Mouse (Mus musculus) T-helper 2 cell (primary cell): ENCODE measurements at regions not wholly inside any gene's neighbourhood (a gene's known extent, or its start where the extent isn't known, plus 50 kb on each side); places are given as distances from the start of the nearest gene placed in this dataset.
"Not testable (repeated sequence)": the region's sequence is repeated elsewhere in the genome, so short reads cannot be mapped to it uniquely, and the experiment has no call there.

Experiments used
- in situ Hi-C: fragments of 300-600 bp; cut with MboI, MseI; formaldehyde crosslinking; loops from one replicate; pipeline ENCODE4 v1.15.1; 2025; ENCODE audit warnings: high pct_unique_total_duplicates

DNA sequence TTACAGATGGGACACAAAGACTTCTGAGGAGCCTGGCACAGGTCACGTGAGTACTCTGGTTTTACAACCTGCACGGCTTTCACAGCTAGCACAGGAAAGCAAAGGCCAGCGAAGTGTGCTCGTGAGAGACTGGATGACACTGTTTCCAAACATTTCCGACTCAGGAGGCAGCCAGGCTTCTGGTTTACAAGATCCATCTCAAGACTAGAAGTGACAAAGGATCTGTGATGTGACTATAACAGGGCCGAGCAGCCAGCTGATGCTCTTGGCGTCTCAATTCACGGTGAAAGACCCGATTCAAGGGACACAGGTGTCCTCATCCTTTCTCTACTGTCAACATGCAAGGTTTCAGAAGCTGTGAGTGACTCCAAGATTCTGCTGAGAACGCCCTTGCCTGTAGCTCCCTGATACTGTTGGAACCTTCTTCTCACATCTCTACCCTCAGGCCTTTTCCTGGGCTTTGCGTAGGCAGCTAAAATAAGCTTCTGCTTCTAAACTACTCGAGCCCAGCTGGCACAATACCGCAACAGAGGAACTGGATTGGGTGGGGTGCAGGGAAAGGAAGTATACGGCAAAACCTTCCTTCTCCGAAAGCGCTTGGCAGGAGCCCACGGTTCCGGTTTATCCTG lies 300.3 kb downstream of the Abcc12 start:
- in situ Hi-C loops, result no loop called here

DNA sequence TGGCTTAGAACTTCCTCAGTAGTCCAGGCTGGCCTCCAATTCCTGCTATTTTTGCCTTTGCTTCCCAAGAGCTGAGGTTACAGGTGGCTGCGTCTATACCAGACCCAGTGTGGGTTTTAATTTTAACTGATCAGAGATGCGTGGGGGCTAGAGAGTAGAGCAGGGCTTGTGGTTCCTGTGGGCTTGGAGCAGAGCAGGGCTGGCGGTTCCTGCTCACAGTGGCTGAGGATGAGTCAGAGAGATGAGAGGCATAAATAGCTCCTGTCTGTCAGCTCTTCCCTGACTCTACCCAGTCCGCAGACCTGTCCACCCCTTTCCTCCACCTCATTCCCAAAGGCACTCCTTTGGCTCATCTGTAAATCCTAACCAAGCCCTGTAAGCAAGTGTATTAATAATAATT lies 304.8 kb downstream of the Abcc12 start:
- in situ Hi-C loops, result no loop called here

DNA sequence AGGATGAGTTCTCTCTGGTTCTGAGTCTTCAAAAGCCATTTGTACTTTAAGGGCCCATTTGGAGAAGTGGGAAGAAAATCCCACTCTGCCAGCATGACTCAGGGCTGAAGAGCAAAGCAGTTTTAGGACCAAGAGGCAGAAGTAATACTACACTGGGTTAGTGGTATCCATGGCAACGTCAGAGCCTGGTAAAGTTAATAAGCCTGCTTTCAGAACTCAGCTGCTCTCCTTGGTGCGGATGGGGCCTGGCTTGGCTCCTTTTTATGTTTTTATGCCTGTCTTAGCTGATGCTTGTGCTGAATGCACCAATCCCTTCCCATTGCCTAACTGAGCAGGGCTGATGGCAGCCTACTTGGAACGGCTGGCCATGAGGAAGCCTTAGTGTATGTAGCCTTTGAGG lies 306.7 kb downstream of the Abcc12 start:
- in situ Hi-C loops, result no loop called here

DNA sequence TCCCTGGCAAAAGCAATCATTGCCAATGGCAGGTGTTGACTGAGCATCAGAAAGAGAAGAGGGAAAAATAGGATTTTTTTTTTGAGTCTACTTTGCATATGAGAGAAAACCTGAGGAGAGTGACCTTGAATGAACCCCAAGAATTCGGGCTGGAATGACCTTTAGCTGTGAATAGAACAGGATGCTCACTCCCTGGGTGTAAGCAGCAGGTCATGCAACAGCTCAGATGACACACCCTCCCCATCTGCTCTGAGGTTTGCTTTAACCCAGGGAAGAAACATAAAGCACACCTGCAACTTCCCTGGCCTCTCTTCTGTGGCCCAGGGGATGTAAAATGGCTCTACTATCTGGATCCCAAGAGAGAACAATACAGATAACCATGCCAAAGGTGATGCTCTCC lies 307.9 kb downstream of the Abcc12 start:
- in situ Hi-C loops, result no loop called here

DNA sequence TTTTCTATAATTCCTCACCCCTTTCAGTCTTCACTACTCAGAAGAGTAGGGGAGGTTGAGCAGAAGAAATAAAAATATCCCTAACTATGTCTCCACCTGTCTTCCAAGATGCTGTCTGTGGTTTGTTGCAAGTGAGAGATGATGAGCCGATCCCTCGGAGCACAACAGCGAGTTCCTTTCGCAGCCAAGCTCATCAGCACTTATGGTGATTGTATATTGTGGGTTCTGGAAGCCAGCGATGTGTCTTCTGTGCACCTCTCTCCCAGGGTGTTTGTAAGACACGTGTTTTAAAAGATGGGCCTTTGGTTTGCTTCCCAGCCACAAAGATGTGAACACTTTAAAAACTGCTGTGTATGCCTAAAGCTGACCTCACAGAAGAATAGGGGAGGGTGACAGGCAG lies 309.0 kb downstream of the Abcc12 start:
- in situ Hi-C loops, result no loop called here

DNA sequence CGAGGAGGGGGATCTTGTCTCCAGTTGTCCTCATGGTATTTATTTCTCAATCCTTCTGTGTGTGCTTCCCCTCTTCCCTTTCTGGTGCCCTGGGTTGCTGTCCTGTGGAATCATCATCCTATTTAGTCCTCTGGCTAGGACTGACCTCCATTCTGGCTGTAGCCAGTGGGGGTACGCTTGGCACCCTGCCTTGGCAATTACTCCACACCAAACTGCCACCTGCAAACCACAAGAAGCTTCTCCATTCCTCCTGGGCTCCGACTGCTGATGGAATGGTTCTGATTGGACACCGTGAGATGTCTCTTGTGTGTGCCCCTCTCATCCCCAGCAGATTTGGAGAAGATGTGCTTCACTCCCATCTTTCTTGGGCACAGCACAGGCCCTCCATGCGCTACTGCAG lies 322.5 kb downstream of the Abcc12 start:
- in situ Hi-C loops, result no loop called here

DNA sequence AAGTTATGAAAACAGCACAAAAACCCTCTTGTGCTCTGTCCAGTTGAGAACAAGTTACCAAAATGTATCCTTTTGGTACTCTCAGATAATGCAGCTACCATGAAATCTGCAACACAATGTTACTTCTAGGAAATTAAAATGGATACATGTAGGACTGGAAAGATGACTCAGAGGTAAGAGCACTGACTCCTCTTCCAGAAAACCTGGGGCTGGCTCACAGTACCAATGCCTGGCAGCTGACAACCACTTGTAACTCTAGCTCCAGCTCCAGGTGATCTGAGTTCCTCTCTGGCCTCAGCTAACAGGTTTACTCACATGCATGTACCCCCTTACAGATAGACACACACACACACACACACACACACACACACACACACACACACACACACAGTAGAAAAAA lies 325.1 kb downstream of the Abcc12 start:
- in situ Hi-C loops, result no loop called here

DNA sequence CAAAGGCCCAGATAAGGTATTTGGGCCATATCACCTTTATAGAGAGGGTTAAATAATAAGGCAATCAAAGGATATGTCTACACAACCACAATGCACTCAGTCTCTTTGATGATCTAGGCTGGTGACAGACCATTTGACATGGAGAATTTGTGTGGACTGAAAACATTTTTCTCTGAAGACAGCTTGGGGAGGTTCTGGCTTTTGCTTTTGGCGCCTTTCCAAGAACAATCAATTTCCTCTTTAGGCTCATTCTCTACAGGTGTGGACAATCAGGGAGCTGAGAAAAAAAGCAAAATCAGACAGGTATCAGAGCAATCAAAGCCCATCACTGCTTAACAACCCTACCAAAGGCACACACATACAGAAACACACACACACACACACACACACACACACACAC lies 325.8 kb downstream of the Abcc12 start:
- in situ Hi-C loops, result no loop called here

DNA sequence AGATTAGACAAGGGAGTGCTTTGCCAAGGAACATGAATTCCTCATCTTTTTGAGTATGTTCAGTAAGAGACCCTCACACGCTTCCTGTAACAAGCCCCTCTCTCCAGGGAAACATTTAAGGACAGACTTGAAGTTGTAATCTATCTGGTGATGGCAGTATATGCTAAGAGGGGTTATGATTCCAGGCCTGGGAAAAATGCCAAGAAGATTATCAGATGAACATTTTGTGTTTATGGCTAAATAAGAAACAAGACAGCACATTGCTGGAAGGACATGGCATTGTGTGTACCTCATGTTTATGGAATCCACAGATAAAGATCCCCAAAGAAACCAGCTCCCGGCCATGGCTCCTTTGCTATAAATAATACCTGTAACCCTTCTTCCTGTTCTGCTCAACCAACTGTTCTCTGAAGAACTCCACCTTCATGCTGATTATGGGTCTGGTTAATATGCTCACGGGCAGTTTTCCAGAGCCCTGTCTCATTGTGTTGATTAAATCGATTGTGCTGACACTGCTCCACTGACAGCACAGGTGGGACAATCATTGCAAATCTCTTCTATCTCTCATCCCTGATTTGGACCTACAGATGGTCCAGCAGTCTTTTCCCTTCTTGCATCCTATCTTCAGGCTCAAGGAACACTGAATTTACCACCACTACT lies 327.7 kb downstream of the Abcc12 start:
- in situ Hi-C loops, result no loop called here

DNA sequence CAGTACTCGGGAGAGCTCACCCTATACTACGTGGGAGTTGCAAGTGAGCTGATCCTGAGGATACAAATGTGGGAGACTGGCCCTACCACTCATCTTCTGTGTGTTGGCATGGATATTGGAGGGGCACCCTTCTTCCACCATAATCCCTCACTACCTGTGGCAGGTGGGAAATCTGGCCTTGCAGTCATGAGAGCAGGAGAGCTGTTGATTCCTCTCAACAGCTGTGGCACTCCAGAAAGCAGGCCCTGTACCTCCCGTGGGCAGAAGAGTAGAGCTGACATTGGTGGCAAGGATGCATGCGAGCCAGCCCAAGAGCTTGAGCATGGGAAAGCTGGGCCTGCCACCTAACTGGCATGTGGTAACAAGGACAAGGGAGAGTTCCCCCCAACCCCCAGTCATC lies 345.8 kb downstream of the Abcc12 start:
- in situ Hi-C loops, result no loop called here

DNA sequence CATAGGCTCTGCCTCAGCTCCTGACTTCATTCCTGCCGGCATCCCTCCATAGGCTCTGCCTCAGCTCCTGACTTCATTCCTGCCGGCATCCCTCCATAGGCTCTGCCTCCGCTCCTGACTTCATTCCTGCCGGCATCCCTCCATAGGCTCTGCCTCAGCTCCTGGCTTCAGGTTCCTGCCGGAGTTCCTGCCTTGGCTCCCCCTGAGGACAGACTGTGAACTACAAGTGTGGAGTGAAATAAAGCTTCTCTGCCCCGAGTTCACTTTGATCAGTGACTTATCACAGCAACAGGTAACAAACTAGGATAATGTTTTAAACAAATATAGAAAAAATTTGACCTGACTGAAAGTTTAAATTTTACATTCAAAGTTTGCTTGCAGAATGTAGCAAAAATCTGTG lies 348.5 kb downstream of the Abcc12 start:
- in situ Hi-C loops, result not testable (repeated sequence)

DNA sequence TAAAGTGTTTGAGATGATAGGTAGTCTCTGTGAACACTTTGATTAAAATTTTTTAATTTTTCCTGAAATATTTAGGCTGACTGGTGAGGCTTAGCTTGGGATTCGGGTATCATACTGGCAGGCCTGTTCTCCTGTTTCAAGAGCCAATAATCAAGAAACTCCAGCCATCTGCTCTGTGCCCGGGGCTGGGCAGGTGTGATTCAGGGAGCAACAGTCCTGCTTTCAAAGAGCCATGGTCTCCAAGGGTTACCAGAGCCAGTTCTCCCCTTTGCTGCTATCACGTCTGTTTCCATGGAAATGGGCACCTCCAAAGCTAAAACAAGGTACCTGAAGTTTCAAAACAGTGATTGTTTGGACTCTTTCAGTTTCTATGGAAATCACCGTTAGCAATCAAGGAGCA lies 355.6 kb downstream of the Abcc12 start:
- in situ Hi-C loops, result no loop called here

DNA sequence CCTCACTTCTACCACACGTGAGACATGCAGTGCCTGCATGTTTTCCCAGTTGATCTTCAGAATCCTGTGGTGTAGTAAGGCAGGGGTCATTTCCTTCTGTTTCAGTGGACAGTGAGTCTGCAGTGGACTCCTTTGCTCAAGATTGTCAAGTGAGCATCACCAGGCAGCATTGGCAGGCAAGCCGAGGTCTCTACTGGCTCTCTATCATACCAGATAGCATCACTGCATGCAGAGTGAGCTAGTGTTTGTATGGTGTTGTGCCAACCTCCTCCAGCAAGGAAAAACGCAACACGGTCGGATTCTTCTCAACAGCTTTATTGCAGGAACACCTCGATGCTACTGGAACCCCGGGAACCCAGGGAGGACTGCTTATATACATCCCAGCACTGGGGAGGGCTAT lies 357.8 kb downstream of the Abcc12 start:
- in situ Hi-C loops, result no loop called here

DNA sequence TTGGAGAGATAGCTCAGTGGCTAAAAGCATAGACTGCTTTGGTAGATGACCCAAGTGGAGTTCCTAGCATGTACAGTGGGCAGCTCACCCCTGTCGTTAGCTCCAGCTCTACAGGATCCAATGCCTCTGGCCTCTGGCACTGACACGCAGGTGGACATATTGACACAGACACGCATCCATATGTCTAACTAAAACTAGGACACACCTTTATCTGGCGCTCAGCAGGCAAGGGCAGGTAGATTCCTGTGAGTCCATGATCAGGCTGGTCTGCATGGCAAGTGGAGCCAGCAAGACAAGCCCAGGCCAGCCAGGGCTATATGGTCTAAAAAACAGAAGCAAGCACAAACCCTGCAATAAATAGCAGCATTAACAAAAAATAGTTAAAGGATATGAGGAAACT lies 358.3 kb downstream of the Abcc12 start:
- in situ Hi-C loops, result no loop called here

DNA sequence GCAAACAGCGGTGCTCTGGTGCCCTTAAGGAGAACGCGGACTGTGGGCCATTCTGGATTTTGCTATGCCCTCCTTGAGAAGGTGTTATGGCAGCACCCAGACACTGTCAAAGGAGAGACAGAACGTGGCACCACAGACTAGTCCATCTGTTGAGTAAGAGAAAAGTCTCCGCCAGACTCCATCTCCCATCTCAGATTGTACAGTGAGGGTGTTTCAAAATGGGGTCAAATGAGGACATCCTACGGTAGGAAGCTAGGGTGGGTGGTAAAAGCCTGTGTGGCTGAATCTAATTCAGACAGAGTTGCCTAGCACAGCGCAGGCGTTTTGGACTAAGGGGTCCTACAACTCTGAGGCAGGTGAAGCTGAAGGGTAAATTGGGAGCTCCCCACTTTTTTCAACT lies 366.1 kb downstream of the Abcc12 start:
- in situ Hi-C loops, result no loop called here

DNA sequence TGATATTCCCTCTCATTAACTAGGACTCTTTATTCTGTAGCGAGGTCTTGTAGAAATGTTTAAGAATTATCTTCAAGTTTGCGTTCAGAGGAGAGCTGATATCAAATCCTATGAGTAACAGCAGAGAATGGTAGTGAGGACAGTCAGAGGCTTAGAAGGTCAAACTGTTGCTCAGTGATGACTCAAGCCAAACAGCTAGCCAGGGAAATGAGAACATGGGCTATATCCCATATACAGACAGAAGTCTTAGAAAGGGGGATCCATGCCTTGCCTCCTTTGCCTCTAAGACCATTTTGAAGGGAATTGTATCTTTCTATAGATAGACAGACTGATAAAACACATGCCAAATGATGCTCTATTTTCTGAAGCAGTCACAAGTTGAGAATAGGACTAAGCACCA lies 368.0 kb downstream of the Abcc12 start:
- in situ Hi-C loops, result no loop called here

DNA sequence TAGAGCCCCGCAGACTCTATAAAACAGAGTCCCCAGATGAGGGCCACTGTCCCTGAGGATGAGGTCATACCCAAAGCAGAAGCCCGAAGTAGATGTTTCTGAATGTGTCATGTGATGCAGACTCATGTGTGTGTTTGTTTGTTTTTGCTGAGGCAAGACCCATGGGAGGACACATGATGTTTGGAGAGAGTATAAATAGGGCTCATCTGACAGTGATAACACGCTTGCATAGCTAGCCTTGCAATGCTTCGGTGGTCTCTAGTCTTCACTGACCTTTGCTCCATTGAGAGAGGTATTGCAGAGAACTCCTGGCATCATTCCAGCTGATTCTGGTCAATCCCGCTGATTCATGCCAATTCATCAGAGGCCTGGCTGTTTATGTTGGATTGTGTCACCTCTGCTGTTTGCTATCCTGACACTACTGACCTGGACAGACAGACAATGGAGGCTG lies 368.1 kb downstream of the Phkb start:
- in situ Hi-C loops, result no loop called here

DNA sequence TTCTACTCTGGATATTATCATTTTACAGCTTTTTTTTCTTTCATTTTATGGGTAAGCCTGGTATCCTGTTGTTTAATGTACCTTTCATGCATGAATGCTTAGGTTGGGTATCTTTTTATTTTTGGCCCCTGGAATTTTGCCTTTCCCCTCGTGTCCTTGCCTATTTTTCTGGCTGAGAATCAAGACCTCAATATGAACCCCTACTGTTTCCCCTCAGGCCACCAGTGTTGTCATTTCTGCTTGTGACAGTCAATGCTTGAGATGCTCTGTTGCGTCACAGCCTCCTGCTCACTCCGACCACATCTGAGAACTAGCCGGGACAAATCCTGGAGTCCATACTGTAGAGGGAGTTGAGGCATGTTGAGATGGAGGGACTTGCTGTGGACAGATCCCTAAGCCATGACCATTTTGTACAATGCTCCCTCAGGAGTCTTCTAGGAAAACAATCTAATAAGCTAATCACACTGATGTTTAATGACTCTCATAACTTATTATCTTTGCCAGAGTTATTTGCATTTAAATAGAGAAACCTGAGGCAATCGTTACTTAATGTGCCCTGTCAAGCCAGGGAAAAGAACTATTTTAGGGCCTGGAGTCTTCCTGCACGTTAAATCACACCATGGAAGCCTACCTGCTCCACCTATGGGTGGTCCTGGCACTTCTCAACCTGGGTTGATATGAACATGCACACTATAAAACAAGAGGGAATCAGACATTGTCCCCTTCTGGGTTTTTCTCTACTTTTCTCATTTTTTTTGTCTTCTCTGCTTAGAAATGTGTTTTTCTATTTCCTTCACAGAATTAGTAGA lies 363.9 kb downstream of the Phkb start:
- in situ Hi-C loops, result no loop called here

DNA sequence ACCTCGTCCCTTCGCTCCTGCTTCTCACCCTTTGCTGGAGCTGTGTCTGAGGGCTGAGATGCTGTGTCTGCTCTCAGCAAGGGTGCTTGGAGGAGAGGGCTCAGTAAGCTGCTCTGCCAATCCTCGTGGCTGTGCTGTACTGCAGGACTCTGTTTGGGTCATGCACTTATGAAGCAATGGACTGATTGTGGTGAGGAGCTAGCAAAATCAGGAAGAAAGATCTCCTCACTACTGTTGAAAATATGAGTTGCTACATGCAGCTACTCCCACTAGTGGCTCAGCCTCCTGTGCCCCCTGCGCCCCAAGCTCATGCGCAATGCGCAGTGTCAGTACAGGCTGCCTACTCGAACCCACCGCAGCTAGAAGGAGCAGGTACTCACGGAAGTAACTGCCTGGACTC lies 362.3 kb downstream of the Phkb start:
- in situ Hi-C loops, result no loop called here

DNA sequence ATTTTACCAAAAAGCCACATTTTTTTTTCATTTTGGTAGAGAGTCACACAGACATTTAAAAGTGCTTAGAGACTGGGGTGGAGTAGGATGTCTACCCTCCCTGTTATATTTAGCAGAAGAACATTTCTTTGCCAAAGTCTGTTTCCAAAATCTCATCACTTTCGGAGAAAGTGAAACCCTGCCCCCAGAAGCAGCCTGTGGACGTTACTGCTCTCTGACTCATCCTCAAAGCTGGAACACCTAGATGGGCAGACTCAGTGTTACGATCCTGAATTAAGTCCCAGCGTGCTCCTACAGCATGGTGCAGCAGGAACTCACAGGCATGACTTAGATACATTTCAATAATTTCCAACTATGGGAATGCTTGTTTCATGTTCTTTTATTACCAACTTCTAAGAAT lies 361.1 kb downstream of the Phkb start:
- in situ Hi-C loops, result no loop called here

DNA sequence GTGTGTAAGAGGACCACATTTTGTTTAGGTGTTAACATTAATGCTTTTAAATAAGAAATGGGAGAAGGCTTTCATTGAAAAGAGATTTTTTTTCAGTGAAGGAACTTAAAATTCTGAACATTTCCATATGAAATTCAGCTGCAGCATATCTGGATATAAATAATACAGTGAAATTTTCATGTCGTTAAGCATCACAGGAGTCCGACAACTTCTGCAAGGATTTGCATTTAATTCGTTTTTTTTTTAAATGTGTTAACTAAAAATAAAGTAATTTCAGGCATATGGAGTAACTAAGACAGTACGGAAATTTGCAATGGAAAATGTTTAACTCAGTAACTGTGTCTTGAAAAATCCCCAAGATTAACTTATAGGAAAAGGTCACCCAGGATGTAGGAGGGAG lies 351.5 kb downstream of the Phkb start:
- in situ Hi-C loops, result no loop called here

DNA sequence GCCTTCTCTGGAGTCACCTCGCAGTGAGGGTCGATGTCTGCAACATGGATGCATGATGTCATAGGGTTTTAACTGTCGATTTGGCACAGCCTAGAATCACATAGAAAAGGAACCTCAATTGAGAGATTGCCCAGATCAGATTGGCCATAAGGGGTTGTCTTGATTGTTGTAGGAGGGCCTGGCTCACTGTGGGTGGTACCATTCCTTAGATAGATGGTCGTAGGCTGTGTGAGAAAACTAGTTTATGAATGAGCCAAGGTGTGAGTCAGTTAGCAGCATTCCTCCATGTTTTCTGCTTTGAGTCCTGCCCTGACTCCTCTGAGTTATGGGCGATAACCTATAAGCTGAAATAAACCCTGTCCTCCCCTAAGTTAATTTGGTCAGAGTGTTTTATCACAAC lies 343.9 kb downstream of the Phkb start:
- in situ Hi-C loops, result no loop called here

DNA sequence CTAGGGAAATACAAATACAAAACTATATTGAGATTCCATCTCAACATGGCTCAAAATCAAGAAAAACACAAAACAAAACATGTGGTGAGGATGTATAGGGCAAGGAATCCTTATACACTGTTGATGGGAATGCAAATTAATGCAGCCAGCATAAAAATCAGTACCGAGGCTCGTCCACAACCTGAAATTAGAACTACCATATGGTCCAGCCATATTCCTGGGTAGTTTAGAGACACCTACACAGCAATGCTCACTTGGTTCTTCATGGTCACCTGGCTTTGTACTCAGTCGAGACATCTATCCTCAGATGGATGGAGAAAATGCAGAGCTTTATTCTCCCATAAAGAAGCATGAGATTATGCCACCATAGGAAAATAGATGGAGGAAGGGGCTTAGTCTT lies 340.0 kb downstream of the Phkb start:
- in situ Hi-C loops, result no loop called here
